Mouse (Mus musculus) T-cell, adult 66 days (primary cell): Measurements from ENCODE around the gene Gm5797. TPM values are rescaled to one million over a fixed set of nuclear protein-coding genes. Genes with fewer than 3 reads are reported as not detected.

Source experiments
- total RNA-seq, 2 experiments: library from RNA; stranded (reverse); gene quantifications; 3 replicates in 1 of 2; 4 replicates in 1 of 2; pipeline ENCODE4 v1.2.4; 2023

The Gm5797 gene
- not detected for total RNA-seq

DNA sequence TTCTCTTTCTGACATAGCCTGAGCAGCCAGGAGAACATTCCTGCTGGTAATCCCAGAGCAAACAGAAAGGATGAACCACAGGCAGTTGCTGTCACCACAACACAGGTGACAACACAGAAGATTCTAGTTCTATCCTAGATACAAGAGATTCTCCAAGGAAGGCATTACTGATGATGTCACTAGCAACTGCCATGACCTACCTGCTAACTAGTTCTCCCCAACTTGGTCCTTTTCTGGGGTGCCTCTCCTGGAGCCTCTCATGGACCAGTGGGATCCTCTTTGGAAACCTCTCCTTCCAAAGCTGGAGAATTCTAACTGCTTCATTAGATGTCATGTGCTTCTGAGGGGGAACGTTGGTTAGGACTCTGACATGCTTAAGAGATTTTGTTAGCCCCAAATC is at the start of gene Gm5797:
Gm5797 (minus strand) TSS at position 101 of the 400 bp plus-strand sequence.

GRCm38 (mm10) chr14:7365034-7365433 is 32.8 kb upstream of the Gm5797 start, which contains the start of gene Gm8374:
TSS of gene Gm8374 (minus strand) at chr14:7365134.

DNA sequence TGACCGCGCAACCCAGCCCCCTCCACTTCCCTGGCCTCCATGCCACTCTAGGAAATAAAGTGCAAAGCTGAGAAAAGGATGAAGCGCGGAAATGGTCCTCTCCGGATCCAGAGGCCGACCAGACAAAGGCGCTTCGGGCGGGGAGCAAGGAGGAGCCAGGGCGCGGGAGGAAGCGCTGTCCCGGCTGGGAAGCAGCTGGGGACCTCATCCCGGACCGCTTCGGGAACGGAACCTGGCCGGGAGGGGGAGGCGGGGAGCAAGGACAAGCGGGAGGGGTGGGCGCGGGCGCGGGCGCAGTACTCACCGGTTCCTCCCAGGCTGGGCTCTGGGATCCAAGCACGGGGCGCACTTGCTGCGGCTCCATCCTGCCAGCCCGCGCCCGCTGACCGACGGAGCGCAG is 17.5 kb downstream of the Gm5797 start, which contains the start of gene Gm3739:
Gm3739 (minus strand) TSS at position 389 of the 400 bp plus-strand sequence.

Other genes starting within 250 kb of the Gm5797 start
- not detected for gene Gm3696, start 231.8 kb downstream of the Gm5797 start, total RNA-seq
- gene Gm6676, start 207.0 kb downstream of the Gm5797 start, total RNA-seq, result not detected
- gene Gm3512, start 157.9 kb downstream of the Gm5797 start, total RNA-seq, result 1 to 10 TPM in 1 of 2 experiments, under 1 TPM in 1; 0.29 to 1.1 TPM
- not detected for gene Gm16434, start 137.9 kb downstream of the Gm5797 start, total RNA-seq
- not detected for gene Gm3727, start 67.7 kb downstream of the Gm5797 start, total RNA-seq
- gene Gm3739, start 17.3 kb downstream of the Gm5797 start, total RNA-seq, result 1 to 10 TPM; 1.0 to 1.6 TPM
- not detected for gene Gm8374, start 32.7 kb upstream of the Gm5797 start, total RNA-seq
- gene Gm3755, start 118.5 kb upstream of the Gm5797 start, total RNA-seq, result not detected
- under 1 TPM in 1 of 2 experiments, not detected in 1; 0.33 TPM for gene Gm3752, start 151.4 kb upstream of the Gm5797 start, total RNA-seq
- gene Gm3558, start 236.2 kb upstream of the Gm5797 start, total RNA-seq, result 1 to 10 TPM; 1.7 to 2.1 TPM